Mouse (Mus musculus) heart, adult 8-10 months (tissue): ENCODE data around the gene Cdh3. TPM values are rescaled to one million over a fixed set of nuclear protein-coding genes. Genes with fewer than 3 reads are reported as not detected.

Experiments used
- DNase-seq: peaks from one replicate; pipeline ENCODE4 v3.0.0; 2022; ENCODE audit warnings: low spot score
- total RNA-seq, 4 experiments: library from RNA; stranded (reverse); gene quantifications; 2 replicates each; pipeline ENCODE4 v1.2.4; 2022

The Cdh3 gene
- total RNA-seq, 4 experiments from 2014 or later, result 0.71 to 1.7 (median 0.87) TPM

- no peak for DNase-seq
These were observed 96.0 kb downstream of the Cdh3 start for GRCm38 (mm10) chr8:106606601-106607145.

Other genes with a start within 250 kb of the Cdh3 start
- 1 to 10 TPM; 2.5 to 3.2 (median 2.6) TPM for gene Smpd3, start 172.9 kb upstream of the Cdh3 start, total RNA-seq
- 1 to 10 TPM; 2.2 to 3.6 (median 3.1) TPM for gene Zfp90, start 95.6 kb upstream of the Cdh3 start, total RNA-seq
- gene 6030452D12Rik, start 10.4 kb upstream of the Cdh3 start, total RNA-seq, result not detected
- gene Gm10073, start 62.6 kb downstream of the Cdh3 start, total RNA-seq, result 100 to 1,000 TPM in 3 of 4 experiments, 10 to 100 TPM in 1; 97.6 to 119 (median 113) TPM
- under 1 TPM in 1 of 4 experiments, not detected in 3; 0.23 TPM for gene Cdh1, start 92.5 kb downstream of the Cdh3 start, total RNA-seq
- gene Tango6, start 172.2 kb downstream of the Cdh3 start, total RNA-seq, result 10 to 100 TPM in 3 of 4 experiments, 1 to 10 TPM in 1; 9.9 to 11.0 (median 10.8) TPM